Mouse (Mus musculus) myocyte (in vitro differentiated cells): ENCODE measurements around the gene Cacna1a.

Source experiments
- CEBPB ChIP-seq: IDR thresholded peaks from 2 replicates; pipeline ENCODE4 v1.6.1; 2011; ENCODE audit warnings: mild to moderate bottlenecking, moderate library complexity; ENCODE audit not compliant: poor library complexity, insufficient read depth, severe bottlenecking
- E2F4 ChIP-seq: IDR thresholded peaks from one replicate; pipeline ENCODE4 v1.6.1; 2011; ENCODE audit warnings: mild to moderate bottlenecking, control low read depth, moderate library complexity; ENCODE audit not compliant: insufficient read depth
- MAX ChIP-seq: IDR thresholded peaks from one replicate; pipeline ENCODE4 v1.6.1; 2011; ENCODE audit warnings: low read depth, mild to moderate bottlenecking, control low read depth
- MYOD1 ChIP-seq, 3 experiments: IDR thresholded peaks; one replicate each; pipeline ENCODE4 v1.6.1; 2011; ENCODE audit warnings: control low read depth in 2 of 3, low read depth in 2 of 3, mild to moderate bottlenecking in 2 of 3, moderate library complexity in 1 of 3; ENCODE audit not compliant: insufficient read length in 2 of 3, control insufficient read depth in 1 of 3
- POLR2A ChIP-seq: IDR thresholded peaks from one replicate; pipeline ENCODE4 v1.6.1; 2011; ENCODE audit warnings: low read depth, mild to moderate bottlenecking, control low read depth, moderate library complexity; ENCODE audit not compliant: insufficient read length

- no peak for TF ChIP-seq MYOD1 (IDR thresholded peaks at IDR 0.05; ENCODE audit: control insufficient read depth in 1 of 3, insufficient read length in 2 of 3, low read depth in 2 of 3)
- TF ChIP-seq POLR2A, result no peak
- TF ChIP-seq CEBPB, result no peak
- no peak for TF ChIP-seq MAX
- TF ChIP-seq E2F4, result no peak
These were observed 270.7 kb downstream of the Cacna1a start for GRCm38 (mm10) chr8:84658951-84659350.
